30 mouse cellular contexts compared by ENCODE assay signal in the genomic region with DNA sequence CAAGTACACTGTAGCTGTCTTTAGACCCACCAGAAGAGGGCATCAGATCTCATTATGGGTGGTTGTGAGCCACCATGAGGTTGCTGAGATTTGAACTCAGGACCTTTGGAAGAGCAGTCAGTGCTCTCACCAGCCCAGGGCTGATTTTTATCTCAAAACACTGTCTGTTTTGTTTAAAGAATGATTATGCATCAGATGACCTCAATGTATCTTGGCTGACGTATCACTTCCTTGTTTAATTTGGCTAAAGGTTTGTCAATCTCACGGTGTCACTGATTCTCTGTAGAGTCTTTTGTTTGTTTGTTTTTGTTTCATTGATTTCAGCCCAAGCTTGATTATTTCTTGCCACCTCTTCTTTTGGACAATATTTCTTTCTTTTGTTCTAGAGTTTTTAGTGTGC. TPM values are rescaled to one million over a fixed set of nuclear protein-coding genes. Genes with fewer than 3 reads are reported as not detected.
DNase-seq lines count a peak whose midpoint lies in the region; ATAC-seq and TF ChIP-seq lines count a peak whose summit lies in the region.
"Had no signal": no experiment of that assay in that cellular context is flagged by ENCODE, and none has a peak within 500 bp of the region (broad histone marks: within the 10 kb centered on the region; RNA-seq: fewer than 3 reads in every experiment).

No protein-coding gene starts in this region.

- no peak overlapping the region for H3K4me2 ChIP-seq in liver, embryonic 11.5 days
- H3K4me2 ChIP-seq: embryonic facial prominence, embryonic 13.5 days; embryonic facial prominence, embryonic 15.5 days; forebrain, embryonic 12.5 days had no signal

- no peaks in the 10 kb centered on the region for H3K79me2 ChIP-seq in liver, adult 2 months (ENCODE audit: control insufficient read depth, insufficient read depth, low read length)
- no peaks in the 10 kb centered on the region for H3K79me2 ChIP-seq in MEL (ENCODE audit: control insufficient read depth, insufficient read depth, low read length, poor library complexity)

- peak overlapping the region; percentile 42 for H3K27ac ChIP-seq in kidney, adult 2 months (ENCODE audit: insufficient read depth, low read depth, low read length)
- no peak overlapping the region for H3K27ac ChIP-seq in liver, adult 2 months (replicated peaks; ENCODE audit: insufficient read depth, low read depth, low read length)
- no peak overlapping the region for H3K27ac ChIP-seq in liver, embryonic 11.5 days (ENCODE audit: low read depth, low read length)
- H3K27ac ChIP-seq in MEL (ENCODE audit: control insufficient read depth, low read depth, low read length), result no peak overlapping the region
- H3K27ac ChIP-seq in midbrain, embryonic 10.5 days (replicated peaks), result no peak overlapping the region
- H3K27ac ChIP-seq: embryonic facial prominence, embryonic 13.5 days; embryonic facial prominence, embryonic 15.5 days; forebrain, embryonic 10.5 days; forebrain, embryonic 12.5 days had no signal

- H3K4me1 ChIP-seq in kidney, adult 2 months (ENCODE audit: control insufficient read depth, insufficient read depth, low read length), result peaks cover 7% of the 10 kb centered on the region; the same call in 1 of the 2 replicates
- peaks cover 2% of the 10 kb centered on the region; the same call in 1 of the 2 replicates for H3K4me1 ChIP-seq in liver, adult 2 months (ENCODE audit: control insufficient read depth, insufficient read depth, low read length)
- H3K4me1 ChIP-seq in liver, embryonic 11.5 days (replicated peaks; ENCODE audit: control insufficient read depth, insufficient read depth, low read length), result peaks cover 2% of the 10 kb centered on the region; the same call in 1 of the 2 replicates
- H3K4me1 ChIP-seq in MEL (ENCODE audit: control insufficient read depth in 1 of 2, insufficient read depth in 2 of 2, low read length in 2 of 2), result peaks cover 4 to 17% of the 10 kb centered on the region in 2 experiments; a peak in 3 of 4 replicates
- peaks cover 3% of the 10 kb centered on the region for H3K4me1 ChIP-seq in midbrain, embryonic 10.5 days

- H3K4me3 ChIP-seq in kidney, adult 2 months (ENCODE audit: insufficient read depth, low read depth, low read length), result no peak overlapping the region
- H3K4me3 ChIP-seq in liver, adult 2 months (ENCODE audit: insufficient read depth, low read depth, low read length), result no peak overlapping the region
- no peak overlapping the region for H3K4me3 ChIP-seq in liver, embryonic 11.5 days (ENCODE audit: low read depth, low read length)
- no peak overlapping the region for H3K4me3 ChIP-seq in MEL (ENCODE audit: control insufficient read depth in 1 of 2, insufficient read depth in 1 of 2, low read depth in 2 of 2, low read length in 2 of 2)
- H3K4me3 ChIP-seq in midbrain, embryonic 10.5 days, result no peak overlapping the region
- H3K4me3 ChIP-seq: embryonic facial prominence, embryonic 13.5 days; embryonic facial prominence, embryonic 15.5 days; erythroblast, embryonic 14.5 days; forebrain, embryonic 10.5 days; forebrain, embryonic 12.5 days had no signal

- no peak overlapping the region for H3K9ac ChIP-seq in liver, adult 2 months (ENCODE audit: low read depth, low read length)
- H3K9ac ChIP-seq in liver, embryonic 11.5 days (ENCODE audit: low read depth, low read length), result no peak overlapping the region
- no peak overlapping the region for H3K9ac ChIP-seq in MEL (ENCODE audit: control insufficient read depth, low read depth, low read length, poor library complexity, severe bottlenecking)
- H3K9ac ChIP-seq: embryonic facial prominence, embryonic 13.5 days; embryonic facial prominence, embryonic 15.5 days; forebrain, embryonic 12.5 days had no signal

- intact Hi-C loops in left cerebral cortex, postnatal 14 days (cut with DNase I), result no loop called here

- no peak for DNase-seq in kidney, adult 2 months
- no peak for DNase-seq in kidney, postnatal 10 days
- DNase-seq in liver, adult 2 months (ENCODE audit: extremely low read depth, low read depth, low spot score), result peak; percentile 99
- DNase-seq in liver, embryonic 11.5 days (ENCODE audit: low spot score), result no peak
- DNase-seq in 416B (ENCODE audit: low read depth), result peak; percentile 34
- DNase-seq in MEL (ENCODE audit: low read depth, low spot score), result no peak
- no peak for DNase-seq in left cerebral cortex, postnatal 14 days (ENCODE audit: low spot score in 2 of 2)
- DNase-seq in midbrain, embryonic 10.5 days (ENCODE audit: low spot score), result no peak
- DNase-seq: adrenal gland, adult 8-10 months; adrenal gland, postnatal 14 days; adrenal gland, postnatal 36 days; B cell, adult 2 months; cerebellum, adult 11-12 months; cerebellum, adult 2 months; cerebellum, adult 9-10 months; cerebellum, postnatal 14 days; cerebellum, postnatal 36 days; embryo, embryonic 11 days had no signal

- WGBS in kidney, adult 2 months, result 65% methylated on average over 2 of the region's 2 CpGs
- 15% methylated on average over 2 of the region's 2 CpGs for WGBS in liver, adult 2 months
- WGBS in liver, embryonic 11.5 days, result 80% methylated on average over 2 of the region's 2 CpGs
- WGBS in midbrain, embryonic 10.5 days, result 92% methylated on average over 2 of the region's 2 CpGs

- TF ChIP-seq POLR2A in kidney, adult 2 months (IDR thresholded peaks at IDR 0.05; ENCODE audit: low read depth, low read length), result no peak
- no peak for TF ChIP-seq POLR2A in liver, adult 2 months (IDR thresholded peaks at IDR 0.05; ENCODE audit: extremely low read depth, insufficient read depth, low read length)
- TF ChIP-seq POLR2A in MEL (IDR thresholded peaks at IDR 0.05; ENCODE audit: control insufficient read depth in 1 of 2, insufficient read depth in 1 of 2, low read depth in 1 of 2, low read length in 2 of 2, poor library complexity in 1 of 2), result no peak

- no peak for TF ChIP-seq EP300 in MEL (IDR thresholded peaks at IDR 0.05; ENCODE audit: low read depth in 1 of 2, low read length in 2 of 2)

- TF ChIP-seq RAD21 in MEL (IDR thresholded peaks at IDR 0.05; ENCODE audit: low read depth, low read length), result no peak

- H3K36me3 ChIP-seq in kidney, adult 2 months (ENCODE audit: control insufficient read depth, insufficient read depth, low read length), result no peaks in the 10 kb centered on the region
- no peaks in the 10 kb centered on the region for H3K36me3 ChIP-seq in liver, adult 2 months (ENCODE audit: control insufficient read depth, insufficient read depth, low read length)
- H3K36me3 ChIP-seq in liver, embryonic 11.5 days (ENCODE audit: control insufficient read depth, insufficient read depth, low read length), result no peaks in the 10 kb centered on the region
- H3K36me3 ChIP-seq in MEL (ENCODE audit: control insufficient read depth in 1 of 2, insufficient read depth in 2 of 2, low read length in 2 of 2), result peaks cover 0 to 10% of the 10 kb centered on the region in 2 experiments; a peak in 2 of 4 replicates
- no peaks in the 10 kb centered on the region for H3K36me3 ChIP-seq in midbrain, embryonic 10.5 days
- H3K36me3 ChIP-seq: embryonic facial prominence, embryonic 13.5 days; embryonic facial prominence, embryonic 15.5 days; forebrain, embryonic 10.5 days; forebrain, embryonic 12.5 days; G1E had no signal

- peaks cover 3% of the 10 kb centered on the region; the same call in 1 of the 2 replicates for H3K9me3 ChIP-seq in liver, embryonic 11.5 days (ENCODE audit: control insufficient read depth, low read length)
- H3K9me3 ChIP-seq in MEL (replicated peaks; ENCODE audit: insufficient read depth, low read length), result no peaks in the 10 kb centered on the region
- peaks cover 31% of the 10 kb centered on the region for H3K9me3 ChIP-seq in midbrain, embryonic 10.5 days (replicated peaks)
- H3K9me3 ChIP-seq: embryonic facial prominence, embryonic 15.5 days had no signal

- no peaks in the 10 kb centered on the region for H3K27me3 ChIP-seq in kidney, adult 2 months (replicated peaks; ENCODE audit: control insufficient read depth, insufficient read depth, low read length)
- no peaks in the 10 kb centered on the region for H3K27me3 ChIP-seq in liver, adult 2 months (ENCODE audit: control insufficient read depth, insufficient read depth, low read length)
- H3K27me3 ChIP-seq in liver, embryonic 11.5 days (replicated peaks; ENCODE audit: control insufficient read depth, insufficient read depth, low read length), result no peaks in the 10 kb centered on the region
- no peaks in the 10 kb centered on the region for H3K27me3 ChIP-seq in MEL (ENCODE audit: control insufficient read depth in 1 of 2, insufficient read depth in 2 of 2, low read length in 2 of 2)
- H3K27me3 ChIP-seq in midbrain, embryonic 10.5 days (ENCODE audit: low read depth, poor library complexity, severe bottlenecking), result no peaks in the 10 kb centered on the region
- H3K27me3 ChIP-seq: CH12.LX; embryonic facial prominence, embryonic 13.5 days; embryonic facial prominence, embryonic 15.5 days; forebrain, embryonic 12.5 days had no signal

- TF ChIP-seq CTCF in kidney, adult 2 months (conservative IDR thresholded peaks at IDR 0.05; ENCODE audit: insufficient read depth, insufficient read length, low read depth, low read length), result no peak
- TF ChIP-seq CTCF in liver, adult 2 months (IDR thresholded peaks at IDR 0.05; ENCODE audit: low read depth, low read length), result no peak
- peak; percentile 21 to 33 (median 22); a peak in 3 of 6 replicates for TF ChIP-seq CTCF in MEL (IDR thresholded peaks at IDR 0.05 in 2 of 3, conservative IDR thresholded peaks at IDR 0.05 in 1 of 3; ENCODE audit: control insufficient read depth in 1 of 3, insufficient read depth in 1 of 3, low read depth in 2 of 3, low read length in 3 of 3, poor library complexity in 1 of 3, severe bottlenecking in 1 of 3)

- ATAC-seq in liver, embryonic 11.5 days (replicated peaks; ENCODE audit: low FRiP score), result no peak
- ATAC-seq: activated CD4-positive, CD25-positive, alpha-beta regulatory T cell, adult 4 months; CD4-positive, CD25-positive, alpha-beta regulatory T cell, adult 4 months; forebrain, embryonic 14.5 days; forebrain, embryonic 16.5 days had no signal

RNA-seq across cellular contexts. Expression of gene Pigyl, which starts 5.7 kb away (rescaled TPM):
- 71.4 and 76.5 TPM in 2 replicates for polyA plus RNA-seq in kidney, adult 2 months (2012; rRNA removed)
- 21.6 and 23.0 TPM in 2 replicates for total RNA-seq in liver, adult 2 months (2014; rRNA removed)
- polyA plus RNA-seq in liver, adult 2 months (2012; rRNA removed), result 45.8 and 53.0 TPM in 2 replicates
- polyA plus RNA-seq in liver, embryonic 11.5 days (2014; fragmentation: Nextera tagmentation; extraction: Ambion mirVana), result 66.6 and 67.9 TPM in 2 replicates
- 80.2 and 103 TPM in 2 replicates for total RNA-seq in MEL (2012; rRNA removed)
- 100 to 1,000 TPM in 1 of 2 experiments, not detected in 1; 146 TPM for polyA plus RNA-seq in MEL (2012; ENCODE audit: insufficient read depth in 1 of 2, insufficient read length in 2 of 2, low read depth in 1 of 2, low replicate concordance in 2 of 2, missing spikeins in 1 of 2)
- total RNA-seq in left cerebral cortex, postnatal 14 days (2021), result 10 to 100 TPM; 33.1 to 51.9 TPM
- polyA plus RNA-seq in midbrain, embryonic 10.5 days (2016; fragmentation: Nextera tagmentation; extraction: Ambion mirVana), result 57.8 and 60.3 TPM in 2 replicates

RNA-seq across cellular contexts. Expression of gene Acp5, which starts 15.4 kb away (rescaled TPM):
- 166 and 178 TPM in 2 replicates for polyA plus RNA-seq in kidney, adult 2 months (2012; rRNA removed)
- total RNA-seq in liver, adult 2 months (2014; rRNA removed), result 93.6 and 123 TPM in 2 replicates
- polyA plus RNA-seq in liver, adult 2 months (2012; rRNA removed), result 200 and 211 TPM in 2 replicates
- 156 and 162 TPM in 2 replicates for polyA plus RNA-seq in liver, embryonic 11.5 days (2014; fragmentation: Nextera tagmentation; extraction: Ambion mirVana)
- total RNA-seq in MEL (2012; rRNA removed), result 5.8 and 15.6 TPM in 2 replicates
- 10 to 100 TPM in 1 of 2 experiments, not detected in 1; 17.4 TPM for polyA plus RNA-seq in MEL (2012; ENCODE audit: insufficient read depth in 1 of 2, insufficient read length in 2 of 2, low read depth in 1 of 2, low replicate concordance in 2 of 2, missing spikeins in 1 of 2)
- total RNA-seq in left cerebral cortex, postnatal 14 days (2021), result under 1 TPM; 0.40 to 0.53 TPM
- polyA plus RNA-seq in midbrain, embryonic 10.5 days (2016; fragmentation: Nextera tagmentation; extraction: Ambion mirVana), result 20.2 and 20.9 TPM in 2 replicates
- polyA plus RNA-seq: forebrain, embryonic 16.5 days had no signal

RNA-seq across cellular contexts. Expression of gene Elof1, which starts 34.0 kb away (rescaled TPM):
- polyA plus RNA-seq in kidney, adult 2 months (2012; rRNA removed), result 163 and 174 TPM in 2 replicates
- 46.2 and 56.8 TPM in 2 replicates for total RNA-seq in liver, adult 2 months (2014; rRNA removed)
- 106 and 108 TPM in 2 replicates for polyA plus RNA-seq in liver, adult 2 months (2012; rRNA removed)
- 159 and 169 TPM in 2 replicates for polyA plus RNA-seq in liver, embryonic 11.5 days (2014; fragmentation: Nextera tagmentation; extraction: Ambion mirVana)
- 390 and 421 TPM in 2 replicates for total RNA-seq in MEL (2012; rRNA removed)
- polyA plus RNA-seq in MEL (2012; ENCODE audit: insufficient read depth in 1 of 2, insufficient read length in 2 of 2, low read depth in 1 of 2, low replicate concordance in 2 of 2, missing spikeins in 1 of 2), result 100 to 1,000 TPM in 1 of 2 experiments, not detected in 1; 505 TPM
- total RNA-seq in left cerebral cortex, postnatal 14 days (2021), result 10 to 100 TPM; 62.0 to 64.2 TPM
- polyA plus RNA-seq in midbrain, embryonic 10.5 days (2016; fragmentation: Nextera tagmentation; extraction: Ambion mirVana), result 251 and 265 TPM in 2 replicates

RNA-seq across cellular contexts. Expression of gene Zfp872, which starts 36.9 kb away (rescaled TPM):
- not detected in 2 replicates for polyA plus RNA-seq in kidney, adult 2 months (2012; rRNA removed)
- total RNA-seq in liver, adult 2 months (2014; rRNA removed), result 0.09 and 0.20 TPM in 2 replicates
- 0.07 TPM in 1 of 2 replicates, not detected in the other for polyA plus RNA-seq in liver, adult 2 months (2012; rRNA removed)
- polyA plus RNA-seq in liver, embryonic 11.5 days (2014; fragmentation: Nextera tagmentation; extraction: Ambion mirVana), result 0.13 and 0.15 TPM in 2 replicates
- total RNA-seq in MEL (2012; rRNA removed), result not detected in 2 replicates
- not detected for polyA plus RNA-seq in MEL (2012; ENCODE audit: insufficient read depth in 1 of 2, insufficient read length in 2 of 2, low read depth in 1 of 2, low replicate concordance in 2 of 2, missing spikeins in 1 of 2)
- under 1 TPM in 1 of 2 experiments, not detected in 1; 0.24 TPM for total RNA-seq in left cerebral cortex, postnatal 14 days (2021)
- polyA plus RNA-seq in midbrain, embryonic 10.5 days (2016; fragmentation: Nextera tagmentation; extraction: Ambion mirVana), result 0.25 TPM in 2 replicates
- total RNA-seq: CH12.LX; common myeloid progenitor, adult 5-6 weeks had no signal
- polyA plus RNA-seq: CD4-positive, CD25-positive, alpha-beta regulatory T cell, adult 4 months; erythroblast, embryonic 14.5 days; G1E had no signal

RNA-seq across cellular contexts. Expression of gene Cnn1, which starts 51.9 kb away (rescaled TPM):
- 2.8 and 12.0 TPM in 2 replicates for polyA plus RNA-seq in kidney, adult 2 months (2012; rRNA removed)
- total RNA-seq in liver, adult 2 months (2014; rRNA removed), result 0.28 and 1.0 TPM in 2 replicates
- polyA plus RNA-seq in liver, adult 2 months (2012; rRNA removed), result 0.22 and 0.36 TPM in 2 replicates
- 3.6 and 6.2 TPM in 2 replicates for polyA plus RNA-seq in liver, embryonic 11.5 days (2014; fragmentation: Nextera tagmentation; extraction: Ambion mirVana)
- total RNA-seq in MEL (2012; rRNA removed), result 0.10 and 0.19 TPM in 2 replicates
- under 1 TPM in 1 of 2 experiments, not detected in 1; 0.06 TPM for polyA plus RNA-seq in MEL (2012; ENCODE audit: insufficient read depth in 1 of 2, insufficient read length in 2 of 2, low read depth in 1 of 2, low replicate concordance in 2 of 2, missing spikeins in 1 of 2)
- under 1 TPM; 0.88 to 0.93 TPM for total RNA-seq in left cerebral cortex, postnatal 14 days (2021)
- 1.0 and 3.0 TPM in 2 replicates for polyA plus RNA-seq in midbrain, embryonic 10.5 days (2016; fragmentation: Nextera tagmentation; extraction: Ambion mirVana)
- total RNA-seq: CH12.LX; common myeloid progenitor, adult 5-6 weeks had no signal
- polyA plus RNA-seq: activated CD4-positive, CD25-positive, alpha-beta regulatory T cell, adult 4 months; erythroblast, embryonic 14.5 days; G1E had no signal

Comparison
In these comparisons a context has a peak if more than half of its experiments do, and no peak if none do; other contexts are left out.
1. DNase-seq: peak in liver, adult 2 months (single experiment) and 416B (single experiment); none in kidney, adult 2 months (single experiment), kidney, postnatal 10 days (single experiment), liver, embryonic 11.5 days (single experiment), MEL (single experiment), left cerebral cortex, postnatal 14 days (0 of 2) and midbrain, embryonic 10.5 days (single experiment).
2. CTCF ChIP-seq: peak in MEL (3 of 3); none in kidney, adult 2 months (single experiment) and liver, adult 2 months (single experiment).